Mouse (Mus musculus) neural tube, embryonic 13.5 days (tissue): ENCODE measurements around the gene Sp100. TPM values are rescaled to one million over a fixed set of nuclear protein-coding genes. Genes with fewer than 3 reads are reported as not detected.

Source experiments
- ATAC-seq: fragments of 200-750 bp; cut with Nextera tagmentation; 2 replicates; pipeline ENCODE4 v1.8.0; 2017; ENCODE audit warnings: low read depth, mild to moderate bottlenecking, moderate TSS enrichment, moderate library complexity
- H3K27ac ChIP-seq: fragments of 300-500 bp; sonication (generic); replicated peaks from 2 replicates; pipeline ENCODE4 v1.5.1; 2015; ENCODE audit warnings: moderate library complexity, mild to moderate bottlenecking, inconsistent platforms
- H3K27me3 ChIP-seq: fragments of 300-500 bp; sonication (generic); 2 replicates; pipeline ENCODE4 v1.6.1; 2015; ENCODE audit warnings: mild to moderate bottlenecking, inconsistent platforms
- H3K36me3 ChIP-seq: fragments of 300-500 bp; sonication (generic); 2 replicates; pipeline ENCODE4 v1.6.1; 2015; ENCODE audit warnings: mild to moderate bottlenecking, inconsistent platforms
- H3K4me1 ChIP-seq: fragments of 300-500 bp; sonication (generic); replicated peaks from 2 replicates; pipeline ENCODE4 v1.6.1; 2015; ENCODE audit warnings: inconsistent platforms
- H3K4me2 ChIP-seq: fragments of 300-500 bp; sonication (generic); 2 replicates; pipeline ENCODE4 v1.6.1; 2015; ENCODE audit warnings: inconsistent platforms, mild to moderate bottlenecking, moderate library complexity
- H3K4me3 ChIP-seq: fragments of 300-500 bp; sonication (generic); 2 replicates; pipeline ENCODE4 v1.5.1; 2015; ENCODE audit warnings: mild to moderate bottlenecking, inconsistent platforms
- H3K9ac ChIP-seq: fragments of 300-500 bp; sonication (generic); 2 replicates; pipeline ENCODE4 v1.6.1; 2015; ENCODE audit warnings: moderate library complexity, mild to moderate bottlenecking, inconsistent platforms
- H3K9me3 ChIP-seq: fragments of 300-500 bp; sonication (generic); 2 replicates; pipeline ENCODE4 v1.6.1; 2016; ENCODE audit warnings: inconsistent platforms
- WGBS: fragments of 180-500 bp; shearing (Covaris S2); methylation state at CpG from one replicate; pipeline ENCODE4 v1.1.7; 2015; 5-methylcytosine and 5-hydroxymethylcytosine counted together
- polyA plus RNA-seq: library from polyadenylated mRNA; unstranded; fragments of >200 nt; fragmentation: Nextera tagmentation; extraction: Ambion mirVana; gene quantifications from 2 replicates; pipeline ENCODE4 v1.2.1, GENCODE M21; 2015

The Sp100 gene
- polyA plus RNA-seq, 1 experiment from 2014 or later, result 0.46 TPM

DNA sequence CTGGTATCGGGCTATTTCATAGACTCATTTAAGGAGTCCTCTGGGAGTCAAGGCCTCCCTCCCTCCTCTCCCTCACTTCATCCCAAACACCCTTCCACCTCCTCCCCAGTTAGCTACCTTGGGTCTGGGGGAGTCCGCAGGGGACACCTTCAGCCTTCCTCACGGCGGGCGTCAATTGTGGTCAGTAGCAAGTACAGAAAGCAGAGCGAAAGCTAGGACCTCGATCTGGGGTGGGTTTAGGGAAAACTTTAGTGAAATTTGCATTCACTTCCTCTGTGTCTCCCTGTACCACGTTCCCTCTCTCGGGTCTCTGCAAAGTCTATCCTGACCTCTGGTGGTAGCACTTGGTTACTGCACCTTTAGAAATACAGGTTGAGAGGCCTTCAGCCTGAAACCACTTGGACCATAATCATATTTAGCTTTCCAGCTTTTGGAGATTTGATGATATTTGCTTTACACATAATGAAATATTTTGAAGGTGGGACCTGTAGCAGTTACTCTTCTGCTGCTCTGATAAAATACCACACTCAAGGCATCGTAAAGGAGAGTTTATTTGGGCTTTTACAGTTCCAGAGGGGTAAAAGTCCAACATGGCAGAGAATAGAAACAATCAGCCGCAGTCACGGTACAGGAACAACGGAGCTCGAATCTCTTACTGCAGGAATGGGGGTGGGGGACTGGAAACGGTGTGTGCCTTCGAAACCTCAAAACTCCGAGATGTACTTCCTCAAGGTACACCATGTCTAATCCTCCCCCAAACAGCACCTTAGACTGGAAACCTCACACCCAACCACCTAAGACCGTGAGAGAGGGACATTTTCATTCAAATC is 86.8 kb downstream of the Sp100 start:
- ATAC-seq, result peak; percentile 59
- 39% methylated on average over 18 of the region's 18 CpGs for WGBS
- Histone ChIP-seq H3K36me3 (no peaks in the 10 kb centered on the region), H3K4me1 (peaks cover 5% of the 10 kb centered on the region; the same call in 1 of the 2 replicates), H3K4me2 (peak overlapping the region; percentile 43), H3K27me3 (no peaks in the 10 kb centered on the region), H3K9ac (0 out of 2 replicates have a peak overlapping the region, but pooled peaks have one; percentile 41), H3K9me3 (no peaks in the 10 kb centered on the region; the same call in 1 of the 2 replicates), H3K27ac (no peak overlapping the region), H3K4me3 (no peak overlapping the region; the same call in 1 of the 2 replicates)

DNA sequence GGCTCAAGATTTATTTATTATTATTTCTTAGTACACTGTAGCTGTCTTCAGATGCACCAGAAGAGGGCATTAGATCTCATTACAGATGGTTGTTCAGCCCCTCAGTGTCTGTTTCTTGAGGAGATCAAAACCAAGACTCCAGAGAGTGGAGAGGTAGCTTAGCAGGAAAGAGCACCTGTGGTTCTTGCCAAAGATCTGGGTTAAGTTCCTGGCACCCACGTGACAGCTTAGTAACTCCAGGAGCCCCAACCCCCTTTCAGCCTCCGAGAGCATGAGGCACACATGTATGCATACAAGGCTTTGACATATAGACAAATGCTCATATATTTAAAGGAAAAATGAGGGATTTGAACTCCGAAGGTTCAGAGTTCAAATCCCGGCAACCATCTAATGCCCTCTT is 89.2 kb downstream of the Sp100 start:
- Histone ChIP-seq H3K4me3 (no peak overlapping the region), H3K9me3 (no peaks in the 10 kb centered on the region; the same call in 1 of the 2 replicates), H3K27ac (no peak overlapping the region), H3K27me3 (no peaks in the 10 kb centered on the region), H3K4me2 (no peak overlapping the region), H3K4me1 (peaks cover 16% of the 10 kb centered on the region), H3K9ac (no peak overlapping the region), H3K36me3 (no peaks in the 10 kb centered on the region)
- 96% methylated on average over 4 of the region's 4 CpGs for WGBS
- ATAC-seq, result no peak

DNA sequence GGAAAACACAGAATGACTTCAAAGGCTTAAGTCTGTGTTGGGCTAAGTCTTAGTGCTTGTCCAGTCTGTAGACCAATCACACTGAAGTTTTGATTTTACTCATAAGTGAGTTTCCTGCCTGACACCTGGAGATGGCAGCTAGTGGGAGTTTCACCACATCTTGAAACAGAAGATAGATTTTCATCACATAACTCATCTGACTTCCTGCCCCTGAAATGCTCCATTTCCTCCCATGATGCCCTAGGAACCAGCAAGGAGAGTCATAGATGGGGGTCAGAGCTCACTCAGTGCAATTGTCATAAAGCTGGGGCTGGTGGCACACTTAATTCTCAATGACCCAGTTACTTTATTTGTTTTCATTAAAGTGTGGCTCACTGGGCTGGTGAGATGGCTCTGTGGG is 90.0 kb downstream of the Sp100 start:
- H3K4me2 ChIP-seq, result no peak overlapping the region
- H3K36me3 ChIP-seq, result no peaks in the 10 kb centered on the region
- H3K4me1 ChIP-seq, result peaks cover 16% of the 10 kb centered on the region
- no peaks in the 10 kb centered on the region for H3K27me3 ChIP-seq
- no peaks in the 10 kb centered on the region; the same call in 1 of the 2 replicates for H3K9me3 ChIP-seq
- H3K9ac ChIP-seq, result no peak overlapping the region
- no peak overlapping the region for H3K27ac ChIP-seq
- ATAC-seq, result no peak
- no peak overlapping the region for H3K4me3 ChIP-seq

DNA sequence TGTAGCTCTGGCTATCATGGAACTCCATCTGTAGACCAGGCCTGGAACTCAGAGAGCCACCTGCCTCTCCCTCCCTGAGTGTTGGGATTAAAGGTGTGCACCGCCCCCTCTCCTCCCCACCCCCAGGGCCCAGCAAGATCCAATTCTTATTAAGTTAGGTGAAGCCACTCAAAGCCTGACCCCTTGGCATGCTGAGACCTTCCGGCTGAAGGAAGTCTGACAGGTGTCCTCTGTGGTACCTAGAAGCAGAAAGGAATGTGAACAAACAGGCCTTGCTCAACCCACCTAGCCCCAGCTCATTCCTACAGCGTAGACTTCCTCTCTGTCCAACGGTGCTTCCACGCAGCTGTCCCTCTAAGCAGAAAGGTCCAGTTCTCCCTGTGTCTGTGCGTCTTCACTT is 91.1 kb downstream of the Sp100 start:
- H3K4me1 ChIP-seq, result peaks cover 16% of the 10 kb centered on the region
- H3K9ac ChIP-seq, result no peak overlapping the region
- no peak for ATAC-seq
- no peak overlapping the region for H3K4me2 ChIP-seq
- no peak overlapping the region for H3K4me3 ChIP-seq
- no peaks in the 10 kb centered on the region for H3K36me3 ChIP-seq
- no peaks in the 10 kb centered on the region for H3K27me3 ChIP-seq
- WGBS, result 84% methylated on average over 6 of the region's 6 CpGs
- no peaks in the 10 kb centered on the region; the same call in 1 of the 2 replicates for H3K9me3 ChIP-seq
- no peak overlapping the region for H3K27ac ChIP-seq

DNA sequence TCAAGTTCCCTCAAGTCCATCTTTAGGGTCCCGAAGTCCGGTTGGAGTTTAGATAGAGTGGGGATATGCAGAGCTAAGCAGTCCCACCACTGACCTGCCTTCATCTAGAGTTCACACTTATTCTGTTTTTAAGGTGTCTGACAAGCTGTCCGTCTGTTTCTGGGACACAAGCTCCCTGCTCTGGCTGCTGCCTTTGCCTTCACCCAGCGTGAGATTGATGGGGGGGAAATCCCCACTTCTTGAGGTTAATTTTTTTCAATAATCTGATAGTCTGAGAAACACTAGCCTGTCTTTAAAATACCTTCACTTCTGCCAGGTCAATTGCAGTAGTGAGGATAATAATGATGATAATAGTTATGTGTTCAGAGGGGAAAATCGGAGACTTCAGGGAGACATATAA is 92.5 kb downstream of the Sp100 start:
- Histone ChIP-seq H3K27ac (no peak overlapping the region), H3K9ac (no peak overlapping the region), H3K27me3 (no peaks in the 10 kb centered on the region), H3K36me3 (no peaks in the 10 kb centered on the region), H3K4me1 (peaks cover 11% of the 10 kb centered on the region), H3K9me3 (no peaks in the 10 kb centered on the region; the same call in 1 of the 2 replicates), H3K4me2 (no peak overlapping the region), H3K4me3 (no peak overlapping the region)
- ATAC-seq, result no peak
- 45% methylated on average over 5 of the region's 5 CpGs for WGBS

DNA sequence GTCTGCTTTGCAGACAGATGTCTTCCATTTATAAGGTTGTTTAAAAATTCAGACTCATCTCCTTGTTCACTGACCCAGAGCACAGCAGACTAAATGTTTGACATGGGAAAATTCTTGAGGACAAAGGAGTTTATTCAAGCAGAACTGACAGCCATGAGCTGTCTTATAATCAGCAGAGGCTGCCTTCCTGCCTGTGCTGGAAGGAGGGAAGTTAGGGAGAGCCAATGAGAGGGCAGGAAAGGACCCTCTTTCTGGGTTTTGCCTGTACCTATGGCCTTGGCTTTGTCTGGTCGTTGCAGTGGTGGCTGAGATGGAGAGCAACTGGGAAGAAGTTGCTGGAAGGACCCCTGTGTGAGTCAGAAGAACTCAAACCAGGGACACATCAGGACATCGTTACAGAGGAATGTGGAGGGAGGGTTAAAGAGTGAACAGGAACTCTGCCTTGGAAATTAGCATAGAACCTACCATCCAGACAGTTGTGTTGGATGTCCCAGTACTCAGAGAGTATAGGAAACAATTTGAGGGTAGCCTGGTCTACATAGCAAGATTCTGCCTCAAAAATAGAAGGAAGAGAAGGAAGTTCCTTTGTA is 93.2 kb downstream of the Sp100 start:
- Histone ChIP-seq H3K4me3 (no peak overlapping the region), H3K27me3 (no peaks in the 10 kb centered on the region), H3K9me3 (no peaks in the 10 kb centered on the region; the same call in 1 of the 2 replicates), H3K4me1 (peaks cover 11% of the 10 kb centered on the region), H3K27ac (no peak overlapping the region), H3K36me3 (no peaks in the 10 kb centered on the region), H3K9ac (no peak overlapping the region), H3K4me2 (no peak overlapping the region)
- peak; percentile 47; the same call in 1 of the 2 replicates for ATAC-seq
- WGBS, result 13% methylated on average over 2 of the region's 2 CpGs

DNA sequence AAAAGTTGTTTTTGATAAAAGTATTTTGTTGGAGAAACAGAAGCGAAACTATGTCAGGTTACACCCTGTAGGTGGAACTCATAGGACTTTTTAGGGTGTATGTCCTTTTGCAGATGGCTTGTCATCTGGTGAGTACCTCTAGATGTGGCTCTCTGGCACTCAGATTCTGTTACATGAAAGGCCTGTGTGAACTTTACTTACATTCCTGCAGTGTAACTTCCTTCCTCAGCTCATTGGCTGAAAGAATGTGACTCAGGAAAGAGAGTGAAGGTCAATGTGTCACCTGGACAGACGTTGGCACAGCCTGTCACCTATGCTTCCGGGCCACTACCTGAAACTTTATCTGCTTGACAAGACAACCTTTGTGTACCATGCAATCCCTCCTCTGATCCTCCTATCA is 94.8 kb downstream of the Sp100 start:
- Histone ChIP-seq H3K36me3 (no peaks in the 10 kb centered on the region), H3K9ac (no peak overlapping the region)
- 93% methylated on average over 3 of the region's 3 CpGs for WGBS

DNA sequence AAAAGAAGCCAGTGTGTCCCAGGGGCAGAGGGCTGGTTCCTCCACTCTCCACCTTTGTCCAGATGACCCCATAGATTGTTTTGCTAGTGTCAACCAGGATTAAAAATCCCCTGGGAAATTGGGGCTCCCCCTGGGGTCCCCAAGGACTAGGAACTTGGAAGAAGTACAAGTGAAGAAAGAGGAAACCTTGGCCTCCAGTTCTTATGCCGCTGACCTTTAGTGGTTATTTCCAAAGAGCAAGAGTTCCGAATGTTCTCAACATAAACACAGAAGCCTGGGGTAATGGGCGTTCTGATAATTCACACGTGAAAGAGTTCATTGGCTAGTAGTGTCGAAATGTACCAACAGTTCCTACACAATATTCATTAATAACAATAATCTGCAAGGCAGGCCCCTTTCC is 96.7 kb downstream of the Sp100 start:
- H3K27me3 ChIP-seq, result no peaks in the 10 kb centered on the region
- no peak for ATAC-seq
- no peaks in the 10 kb centered on the region for H3K36me3 ChIP-seq
- no peak overlapping the region for H3K4me2 ChIP-seq
- WGBS, result 90% methylated on average over 5 of the region's 5 CpGs
- H3K9ac ChIP-seq, result no peak overlapping the region
- no peaks in the 10 kb centered on the region for H3K9me3 ChIP-seq
- H3K4me1 ChIP-seq, result peaks cover 11% of the 10 kb centered on the region
- H3K27ac ChIP-seq, result no peak overlapping the region
- H3K4me3 ChIP-seq, result no peak overlapping the region

More for the DNA sequence above, 94.8 kb downstream of the Sp100 start:
- H3K9me3 ChIP-seq, result no peaks in the 10 kb centered on the region
- H3K27ac ChIP-seq, result no peak overlapping the region
- no peak for ATAC-seq
- H3K4me1 ChIP-seq, result peaks cover 11% of the 10 kb centered on the region
- H3K4me3 ChIP-seq, result no peak overlapping the region
- H3K27me3 ChIP-seq, result no peaks in the 10 kb centered on the region
- no peak overlapping the region for H3K4me2 ChIP-seq

DNA sequence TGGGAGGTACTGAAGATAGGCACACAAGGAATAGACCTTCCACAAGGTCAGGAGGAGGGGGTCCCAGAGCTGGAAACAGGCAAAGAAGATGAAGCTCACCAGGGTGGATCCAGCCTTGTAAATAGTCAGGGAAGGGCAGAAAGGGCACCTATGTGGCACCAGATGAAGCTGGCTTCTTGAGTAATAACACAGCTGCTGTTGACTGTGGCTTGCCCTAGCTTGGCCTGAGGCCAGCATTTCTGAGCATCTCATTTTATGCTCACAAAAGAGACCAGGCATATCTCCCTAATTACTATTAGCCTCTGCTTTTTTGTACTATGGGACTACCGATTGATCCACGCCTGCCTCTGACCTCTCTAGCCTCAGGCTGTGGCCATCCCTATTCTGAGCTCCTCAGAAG is 100.0 kb downstream of the Sp100 start:
- no peaks in the 10 kb centered on the region for H3K4me1 ChIP-seq
- H3K9me3 ChIP-seq, result no peaks in the 10 kb centered on the region
- ATAC-seq, result no peak
- no peak overlapping the region for H3K9ac ChIP-seq
- H3K27ac ChIP-seq, result no peak overlapping the region
- H3K4me3 ChIP-seq, result no peak overlapping the region
- no peaks in the 10 kb centered on the region for H3K36me3 ChIP-seq
- 66% methylated on average over 2 of the region's 2 CpGs for WGBS
- no peak overlapping the region for H3K4me2 ChIP-seq
- no peaks in the 10 kb centered on the region for H3K27me3 ChIP-seq

DNA sequence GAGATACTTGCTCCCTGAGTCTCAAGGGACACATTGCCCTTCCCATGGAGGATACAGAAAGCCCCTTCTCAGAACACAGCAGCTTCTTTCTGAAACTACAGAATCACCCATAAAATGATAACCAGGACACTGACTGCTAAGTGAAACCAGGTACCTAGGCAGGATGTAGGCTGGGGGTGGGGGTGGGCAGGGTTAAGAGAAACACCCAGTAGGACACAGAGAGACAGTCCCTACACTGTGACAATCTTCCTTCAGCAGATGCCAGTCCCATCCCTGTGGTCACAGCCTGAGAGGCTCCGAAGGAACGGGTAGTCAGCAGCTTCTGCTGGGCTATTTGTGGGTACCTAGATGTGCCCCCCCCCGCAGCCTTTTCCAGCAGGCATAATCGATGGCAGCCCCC is 100.9 kb downstream of the Sp100 start:
- H3K27me3 ChIP-seq, result no peaks in the 10 kb centered on the region
- WGBS, result 90% methylated on average over 4 of the region's 4 CpGs
- H3K27ac ChIP-seq, result no peak overlapping the region
- no peaks in the 10 kb centered on the region for H3K9me3 ChIP-seq
- no peak for ATAC-seq
- no peaks in the 10 kb centered on the region for H3K36me3 ChIP-seq
- H3K4me3 ChIP-seq, result no peak overlapping the region
- H3K9ac ChIP-seq, result no peak overlapping the region
- H3K4me1 ChIP-seq, result no peaks in the 10 kb centered on the region
- no peak overlapping the region for H3K4me2 ChIP-seq

DNA sequence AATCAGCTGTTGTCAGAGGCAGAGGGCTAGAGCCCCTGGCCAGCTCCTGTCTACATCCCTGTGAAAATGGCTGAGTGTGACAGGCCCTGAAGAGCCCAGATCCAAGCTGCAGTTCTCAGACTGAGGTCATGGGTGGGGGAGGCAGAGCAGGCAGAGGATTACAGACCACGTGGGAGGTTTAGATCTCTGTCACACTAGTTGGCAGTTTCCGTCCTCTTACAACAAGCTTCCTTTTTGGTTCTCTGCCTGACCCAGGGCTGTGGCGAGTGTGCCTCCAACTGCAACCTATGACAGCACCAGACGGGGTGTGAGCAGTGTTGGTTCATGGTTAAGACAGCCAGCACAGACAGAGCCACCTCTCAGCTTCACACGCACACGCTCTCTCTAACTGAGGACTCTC is 101.7 kb downstream of the Sp100 start:
- Histone ChIP-seq H3K4me3 (no peak overlapping the region), H3K9me3 (no peaks in the 10 kb centered on the region), H3K36me3 (no peaks in the 10 kb centered on the region), H3K4me2 (no peak overlapping the region), H3K9ac (no peak overlapping the region), H3K27me3 (no peaks in the 10 kb centered on the region), H3K4me1 (no peaks in the 10 kb centered on the region), H3K27ac (no peak overlapping the region)
- no peak for ATAC-seq
- WGBS, result 68% methylated on average over 6 of the region's 6 CpGs

DNA sequence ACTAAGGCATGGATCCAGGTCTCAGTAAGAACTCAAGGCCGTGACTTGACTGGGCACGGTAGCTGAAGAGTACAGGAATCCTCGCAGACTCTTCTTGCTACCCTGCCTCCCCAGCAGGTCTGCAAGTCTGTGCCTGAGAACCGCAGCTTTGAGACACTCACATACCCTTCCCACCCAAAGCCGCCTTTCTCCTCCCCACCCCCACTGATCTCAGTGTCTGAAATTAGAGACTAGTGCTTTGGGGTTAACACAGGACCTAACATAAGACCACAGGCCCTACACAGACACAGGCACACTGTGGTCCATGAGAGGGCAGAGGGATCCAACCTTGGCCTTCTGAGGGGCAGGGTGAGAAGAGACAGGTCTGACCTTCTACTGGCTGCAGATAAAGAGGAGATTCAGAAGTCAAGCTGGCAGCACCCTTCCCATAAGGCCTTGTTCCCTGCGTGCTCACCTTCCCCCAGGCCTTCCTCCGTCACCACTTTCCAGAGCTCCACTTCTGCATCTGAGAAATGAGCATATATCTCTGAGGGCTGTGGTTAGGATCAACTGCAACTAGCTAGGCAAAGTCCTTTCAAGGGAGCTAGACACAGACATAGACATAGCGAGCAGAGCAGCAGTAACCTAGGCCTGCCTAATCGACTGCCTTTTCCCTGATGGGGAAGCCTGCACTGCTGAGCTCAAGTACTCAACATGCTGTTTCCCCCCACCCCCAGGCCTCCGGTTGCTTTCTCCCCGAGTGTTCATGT is 102.3 kb downstream of the Sp100 start:
- no peak overlapping the region for H3K4me2 ChIP-seq
- ATAC-seq, result no peak
- H3K27ac ChIP-seq, result no peak overlapping the region
- 85% methylated on average over 11 of the region's 11 CpGs for WGBS
- H3K4me3 ChIP-seq, result no peak overlapping the region
- no peaks in the 10 kb centered on the region for H3K4me1 ChIP-seq
- H3K9ac ChIP-seq, result no peak overlapping the region
- no peaks in the 10 kb centered on the region for H3K36me3 ChIP-seq
- no peaks in the 10 kb centered on the region for H3K27me3 ChIP-seq
- no peaks in the 10 kb centered on the region for H3K9me3 ChIP-seq
